In the genomic region with DNA sequence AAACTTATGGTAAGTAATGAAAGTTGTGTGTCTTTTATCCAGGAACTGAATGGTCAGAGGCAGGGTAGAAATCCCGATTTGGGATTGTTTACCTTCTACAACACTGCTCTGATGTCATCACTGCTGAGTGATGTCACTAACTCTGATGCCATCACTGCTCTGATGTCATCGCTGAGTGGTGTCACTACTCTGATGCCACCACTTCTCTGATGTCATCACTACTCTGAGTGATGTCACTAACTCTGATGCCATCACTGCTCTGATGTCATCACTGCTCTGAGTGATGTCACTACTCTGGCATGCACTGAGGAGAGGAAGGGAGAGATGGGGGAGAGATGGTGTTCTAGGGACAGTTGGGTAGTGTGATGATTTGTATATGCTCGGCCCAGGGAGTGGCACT, we compare ENCODE assay signal across 29 mouse cellular contexts. TPM values are rescaled to one million over a fixed set of nuclear protein-coding genes. Genes with fewer than 3 reads are reported as not detected.
DNase-seq lines count a peak whose midpoint lies in the region; ATAC-seq lines count a peak whose summit lies in the region.
"Had no signal": no experiment of that assay in that cellular context is flagged by ENCODE, and none has a peak within 500 bp of the region (broad histone marks: within the 10 kb centered on the region; RNA-seq: fewer than 3 reads in every experiment).

No protein-coding gene starts in this region.

- no peaks in the 10 kb centered on the region for H3K36me3 ChIP-seq in midbrain, embryonic 15.5 days (replicated peaks)
- H3K36me3 ChIP-seq: embryonic facial prominence, embryonic 15.5 days; heart, embryonic 12.5 days; heart, embryonic 15.5 days; hindbrain, embryonic 10.5 days had no signal

- H3K27ac ChIP-seq in midbrain, embryonic 15.5 days, result no peak overlapping the region
- H3K27ac ChIP-seq: embryonic facial prominence, embryonic 12.5 days; embryonic facial prominence, embryonic 15.5 days; heart, embryonic 15.5 days; hindbrain, embryonic 10.5 days; hindbrain, embryonic 13.5 days had no signal

- peak; percentile 21 for DNase-seq in CD4-positive, CD25-positive, alpha-beta regulatory T cell, adult 2 months (ENCODE audit: low read depth, low spot score)
- DNase-seq in ES-CJ7 (ENCODE audit: low read depth, low spot score), result peak; percentile 55
- DNase-seq in induced T-regulatory cell, adult 2 months (ENCODE audit: low read depth), result peak; percentile 19
- peak; percentile 4 for DNase-seq in retina, postnatal 1 day
- DNase-seq in thymus, postnatal 0 days (ENCODE audit: low spot score), result no peak
- no peak for DNase-seq in right cerebral cortex, postnatal 25 days
- DNase-seq: adrenal gland, postnatal 10 days; cerebellum, adult 11 months; cerebellum, adult 2 months; cerebellum, adult 9-11 months; cerebellum, postnatal 25 days; forebrain, postnatal 0 days; gastrocnemius, postnatal 25 days; heart, adult 18-20 months; heart, postnatal 10 days; heart, postnatal 36 days had no signal

- no peak overlapping the region for H3K4me3 ChIP-seq in midbrain, embryonic 15.5 days
- H3K4me3 ChIP-seq: embryonic facial prominence, embryonic 12.5 days; embryonic facial prominence, embryonic 15.5 days; heart, embryonic 12.5 days; heart, embryonic 15.5 days; hindbrain, embryonic 10.5 days; hindbrain, embryonic 13.5 days had no signal

- peaks cover 3% of the 10 kb centered on the region; the same call in 1 of the 2 replicates for H3K4me1 ChIP-seq in midbrain, embryonic 15.5 days
- H3K4me1 ChIP-seq: hindbrain, embryonic 13.5 days had no signal

- H3K9me3 ChIP-seq in midbrain, embryonic 15.5 days, result no peaks in the 10 kb centered on the region
- H3K9me3 ChIP-seq: embryonic facial prominence, embryonic 12.5 days; embryonic facial prominence, embryonic 15.5 days; heart, embryonic 12.5 days; heart, embryonic 15.5 days; hindbrain, embryonic 10.5 days; hindbrain, embryonic 13.5 days had no signal

- no peaks in the 10 kb centered on the region for H3K27me3 ChIP-seq in midbrain, embryonic 15.5 days (replicated peaks)
- H3K27me3 ChIP-seq: embryonic facial prominence, embryonic 12.5 days; embryonic facial prominence, embryonic 15.5 days; heart, embryonic 12.5 days; heart, embryonic 15.5 days; hindbrain, embryonic 13.5 days had no signal

- no peak overlapping the region for H3K9ac ChIP-seq in midbrain, embryonic 15.5 days
- H3K9ac ChIP-seq: embryonic facial prominence, embryonic 12.5 days; embryonic facial prominence, embryonic 15.5 days; forebrain, postnatal 0 days; heart, embryonic 12.5 days; heart, embryonic 15.5 days; hindbrain, embryonic 13.5 days had no signal

- WGBS in midbrain, embryonic 15.5 days, result 90% methylated on average over 3 of the region's 3 CpGs

- no peak overlapping the region for H3K4me2 ChIP-seq in midbrain, embryonic 15.5 days
- H3K4me2 ChIP-seq: embryonic facial prominence, embryonic 12.5 days; embryonic facial prominence, embryonic 15.5 days; heart, embryonic 12.5 days; heart, embryonic 15.5 days; hindbrain, embryonic 13.5 days had no signal

- ATAC-seq in CD4-positive, CD25-positive, alpha-beta regulatory T cell, adult 4 months, result no peak
- ATAC-seq in midbrain, embryonic 15.5 days (replicated peaks), result no peak
- ATAC-seq: forebrain, embryonic 14.5 days; forebrain, postnatal 0 days; hindbrain, embryonic 16.5 days; inflammation-experienced regulatory T-cells, adult 6 months had no signal

RNA-seq across cellular contexts. Expression of a gene that starts 16.7 kb away (rescaled TPM):
- polyA plus RNA-seq in CD4-positive, CD25-positive, alpha-beta regulatory T cell, adult 4 months (2017; shearing (Covaris generic)), result 10 to 100 TPM; 23.5 to 32.2 TPM
- 67.5 and 67.7 TPM in 2 replicates for polyA plus RNA-seq in midbrain, embryonic 15.5 days (2015; fragmentation: Nextera tagmentation; extraction: Ambion mirVana)
- 46.7 and 52.1 TPM in 2 replicates for polyA plus RNA-seq in thymus, postnatal 0 days (2015; fragmentation: Nextera tagmentation; extraction: Ambion mirVana)

RNA-seq across cellular contexts. Expression of a gene that starts 17.2 kb away (rescaled TPM):
- 1 to 10 TPM; 1.2 to 1.6 TPM for polyA plus RNA-seq in CD4-positive, CD25-positive, alpha-beta regulatory T cell, adult 4 months (2017; shearing (Covaris generic))
- 5.8 and 7.3 TPM in 2 replicates for polyA plus RNA-seq in midbrain, embryonic 15.5 days (2015; fragmentation: Nextera tagmentation; extraction: Ambion mirVana)
- polyA plus RNA-seq in thymus, postnatal 0 days (2015; fragmentation: Nextera tagmentation; extraction: Ambion mirVana), result 0.64 and 0.66 TPM in 2 replicates

RNA-seq across cellular contexts. Expression of a gene that starts 17.2 kb away (rescaled TPM):
- not detected for polyA plus RNA-seq in CD4-positive, CD25-positive, alpha-beta regulatory T cell, adult 4 months (2017; shearing (Covaris generic))
- polyA plus RNA-seq in midbrain, embryonic 15.5 days (2015; fragmentation: Nextera tagmentation; extraction: Ambion mirVana), result 0.47 TPM in 1 of 2 replicates, not detected in the other
- not detected in 2 replicates for polyA plus RNA-seq in thymus, postnatal 0 days (2015; fragmentation: Nextera tagmentation; extraction: Ambion mirVana)
- polyA plus RNA-seq: embryonic facial prominence, embryonic 15.5 days; forebrain, embryonic 11.5 days; forebrain, embryonic 14.5 days; forebrain, postnatal 0 days; gonadal fat pad, adult 2 months; heart, embryonic 12.5 days; heart, embryonic 15.5 days; hindbrain, embryonic 10.5 days; hindbrain, embryonic 13.5 days; hindbrain, embryonic 16.5 days; inflammation-experienced regulatory T-cells, adult 6 months had no signal

RNA-seq across cellular contexts. Expression of a gene that starts 31.2 kb away (rescaled TPM):
- polyA plus RNA-seq in CD4-positive, CD25-positive, alpha-beta regulatory T cell, adult 4 months (2017; shearing (Covaris generic)), result 10 to 100 TPM in 1 of 2 experiments, 1 to 10 TPM in 1; 10.0 to 19.3 TPM
- 121 and 123 TPM in 2 replicates for polyA plus RNA-seq in midbrain, embryonic 15.5 days (2015; fragmentation: Nextera tagmentation; extraction: Ambion mirVana)
- polyA plus RNA-seq in thymus, postnatal 0 days (2015; fragmentation: Nextera tagmentation; extraction: Ambion mirVana), result 127 and 128 TPM in 2 replicates

RNA-seq across cellular contexts. Expression of a gene that starts 56.3 kb away (rescaled TPM):
- 1 to 10 TPM; 3.1 to 4.7 TPM for polyA plus RNA-seq in CD4-positive, CD25-positive, alpha-beta regulatory T cell, adult 4 months (2017; shearing (Covaris generic))
- 1.7 and 1.8 TPM in 2 replicates for polyA plus RNA-seq in midbrain, embryonic 15.5 days (2015; fragmentation: Nextera tagmentation; extraction: Ambion mirVana)
- polyA plus RNA-seq in thymus, postnatal 0 days (2015; fragmentation: Nextera tagmentation; extraction: Ambion mirVana), result 1.3 and 1.4 TPM in 2 replicates

Comparison
In these comparisons a context has a peak if more than half of its experiments do, and no peak if none do; other contexts are left out.
1. DNase-seq: peak in CD4-positive, CD25-positive, alpha-beta regulatory T cell, adult 2 months (single experiment), ES-CJ7 (single experiment), induced T-regulatory cell, adult 2 months (single experiment) and retina, postnatal 1 day (single experiment); none in thymus, postnatal 0 days (single experiment) and right cerebral cortex, postnatal 25 days (single experiment).